Mouse (Mus musculus) myocyte (in vitro differentiated cells): ENCODE measurements at regions not wholly inside any gene's neighbourhood (a gene's known extent, or its start where the extent isn't known, plus 50 kb on each side); places are given as distances from the start of the nearest gene placed in this dataset.

Experiments
- H3K27me3 ChIP-seq: one replicate; pipeline ENCODE4 v1.6.1; 2011; ENCODE audit not compliant: control insufficient read depth, insufficient read depth, insufficient read length
- H3K36me3 ChIP-seq: one replicate; pipeline ENCODE4 v1.6.1; 2011; ENCODE audit not compliant: control insufficient read depth, insufficient read depth
- H3K4me2 ChIP-seq: one replicate; pipeline ENCODE4 v1.6.1; 2011; ENCODE audit warnings: low read depth, control low read depth
- H3K4me3 ChIP-seq: one replicate; pipeline ENCODE4 v1.5.1; 2011; ENCODE audit warnings: mild to moderate bottlenecking, control low read depth, moderate library complexity
- H3K79me2 ChIP-seq: one replicate; pipeline ENCODE4 v1.6.1; 2011; ENCODE audit not compliant: control insufficient read depth, insufficient read depth
- H3ac ChIP-seq: one replicate; pipeline ENCODE4 v1.6.1; 2011; ENCODE audit not compliant: control insufficient read depth, insufficient read length
- CEBPB ChIP-seq: IDR thresholded peaks from 2 replicates; pipeline ENCODE4 v1.6.1; 2011; ENCODE audit warnings: mild to moderate bottlenecking, moderate library complexity; ENCODE audit not compliant: poor library complexity, insufficient read depth, severe bottlenecking
- E2F4 ChIP-seq: IDR thresholded peaks from one replicate; pipeline ENCODE4 v1.6.1; 2011; ENCODE audit warnings: mild to moderate bottlenecking, control low read depth, moderate library complexity; ENCODE audit not compliant: insufficient read depth
- MAX ChIP-seq: IDR thresholded peaks from one replicate; pipeline ENCODE4 v1.6.1; 2011; ENCODE audit warnings: low read depth, mild to moderate bottlenecking, control low read depth
- MYOD1 ChIP-seq, 3 experiments: IDR thresholded peaks; one replicate each; pipeline ENCODE4 v1.6.1; 2011; ENCODE audit warnings: control low read depth in 2 of 3, low read depth in 2 of 3, mild to moderate bottlenecking in 2 of 3, moderate library complexity in 1 of 3; ENCODE audit not compliant: insufficient read length in 2 of 3, control insufficient read depth in 1 of 3
- MYOG ChIP-seq, 3 experiments: IDR thresholded peaks; one replicate each; pipeline ENCODE4 v1.6.1; 2011; ENCODE audit warnings: control low read depth in 2 of 3, low read depth in 2 of 3, mild to moderate bottlenecking in 2 of 3; ENCODE audit not compliant: insufficient read length in 2 of 3, control insufficient read depth in 1 of 3, insufficient read depth in 1 of 3
- POLR2A ChIP-seq: IDR thresholded peaks from one replicate; pipeline ENCODE4 v1.6.1; 2011; ENCODE audit warnings: low read depth, mild to moderate bottlenecking, control low read depth, moderate library complexity; ENCODE audit not compliant: insufficient read length
- POLR2AphosphoS2 ChIP-seq: IDR thresholded peaks from one replicate; pipeline ENCODE4 v1.6.1; 2011; ENCODE audit warnings: low read depth, control low read depth; ENCODE audit not compliant: insufficient read length
- REST ChIP-seq: IDR thresholded peaks from one replicate; pipeline ENCODE4 v1.6.1; 2011; ENCODE audit warnings: mild to moderate bottlenecking, control low read depth, moderate library complexity; ENCODE audit not compliant: insufficient read depth, insufficient read length
- SRF ChIP-seq: IDR thresholded peaks from one replicate; pipeline ENCODE4 v1.6.1; 2011; ENCODE audit warnings: low read depth; ENCODE audit not compliant: control insufficient read depth, insufficient read length
- TCF12 ChIP-seq: IDR thresholded peaks from one replicate; pipeline ENCODE4 v1.6.1; 2011; ENCODE audit warnings: mild to moderate bottlenecking, control low read depth; ENCODE audit not compliant: poor library complexity, insufficient read depth, severe bottlenecking
- TCF3 ChIP-seq: IDR thresholded peaks from one replicate; pipeline ENCODE4 v1.6.1; 2011; ENCODE audit warnings: low read depth, control low read depth; ENCODE audit not compliant: insufficient read length
- USF1 ChIP-seq: IDR thresholded peaks from one replicate; pipeline ENCODE4 v1.6.1; 2011; ENCODE audit warnings: low read depth, mild to moderate bottlenecking, control low read depth, moderate library complexity

GRCm38 (mm10) chr3:149305440-149305839, 315.1 kb upstream of the Adgrl2 start:
- TF ChIP-seq SRF (no peak), MYOG (IDR thresholded peaks at IDR 0.05; ENCODE audit: control insufficient read depth in 1 of 3, insufficient read depth in 1 of 3, insufficient read length in 2 of 3, low read depth in 2 of 3) (no peak), TCF12 (no peak), POLR2A (no peak), MAX (no peak), TCF3 (no peak), REST (no peak), E2F4 (no peak), USF1 (no peak), MYOD1 (IDR thresholded peaks at IDR 0.05; ENCODE audit: control insufficient read depth in 1 of 3, insufficient read length in 2 of 3, low read depth in 2 of 3) (no peak), CEBPB (no peak), POLR2AphosphoS2 (no peak)
- Histone ChIP-seq H3K27me3 (no peaks in the 10 kb centered on the region), H3K79me2 (no peaks in the 10 kb centered on the region), H3ac (no peak overlapping the region), H3K4me2 (no peak overlapping the region), H3K4me3 (no peak overlapping the region), H3K36me3 (no peaks in the 10 kb centered on the region)

- Histone ChIP-seq H3K79me2 (no peaks in the 10 kb centered on the region), H3K4me3 (no peak overlapping the region), H3K4me2 (no peak overlapping the region), H3K27me3 (no peaks in the 10 kb centered on the region), H3ac (no peak overlapping the region), H3K36me3 (no peaks in the 10 kb centered on the region)
- TF ChIP-seq E2F4 (no peak), TCF12 (no peak), SRF (no peak), USF1 (no peak), POLR2A (no peak), MYOG (IDR thresholded peaks at IDR 0.05; ENCODE audit: control insufficient read depth in 1 of 3, insufficient read depth in 1 of 3, insufficient read length in 2 of 3, low read depth in 2 of 3) (no peak), MYOD1 (IDR thresholded peaks at IDR 0.05; ENCODE audit: control insufficient read depth in 1 of 3, insufficient read length in 2 of 3, low read depth in 2 of 3) (no peak), MAX (no peak), CEBPB (no peak), POLR2AphosphoS2 (no peak), TCF3 (no peak), REST (no peak)
Observed at GRCm38 (mm10) chr3:149305011-149305413, 314.7 kb upstream of the Adgrl2 start.

- H3K27me3 ChIP-seq, result no peaks in the 10 kb centered on the region
- H3ac ChIP-seq, result no peak overlapping the region
- no peak overlapping the region for H3K4me3 ChIP-seq
- no peaks in the 10 kb centered on the region for H3K36me3 ChIP-seq
- no peak overlapping the region for H3K4me2 ChIP-seq
- TF ChIP-seq REST (no peak), MYOG (IDR thresholded peaks at IDR 0.05; ENCODE audit: control insufficient read depth in 1 of 3, insufficient read depth in 1 of 3, insufficient read length in 2 of 3, low read depth in 2 of 3) (no peak), SRF (no peak), POLR2AphosphoS2 (no peak), MYOD1 (IDR thresholded peaks at IDR 0.05; ENCODE audit: control insufficient read depth in 1 of 3, insufficient read length in 2 of 3, low read depth in 2 of 3) (no peak), TCF3 (no peak), E2F4 (no peak), POLR2A (no peak), USF1 (no peak), TCF12 (no peak), CEBPB (no peak), MAX (no peak)
- no peaks in the 10 kb centered on the region for H3K79me2 ChIP-seq
Observed at GRCm38 (mm10) chr3:149303418-149303817, 313.1 kb upstream of the Adgrl2 start.

GRCm38 (mm10) chr3:149300002-149300401, 309.6 kb upstream of the Adgrl2 start:
- no peak overlapping the region for H3K4me2 ChIP-seq
- H3K79me2 ChIP-seq, result no peaks in the 10 kb centered on the region
- no peaks in the 10 kb centered on the region for H3K27me3 ChIP-seq
- no peak overlapping the region for H3K4me3 ChIP-seq
- TF ChIP-seq REST (no peak), MYOG (IDR thresholded peaks at IDR 0.05; ENCODE audit: control insufficient read depth in 1 of 3, insufficient read depth in 1 of 3, insufficient read length in 2 of 3, low read depth in 2 of 3) (no peak), TCF3 (no peak), E2F4 (no peak), TCF12 (no peak), MYOD1 (IDR thresholded peaks at IDR 0.05; ENCODE audit: control insufficient read depth in 1 of 3, insufficient read length in 2 of 3, low read depth in 2 of 3) (no peak), POLR2A (no peak), SRF (no peak), USF1 (no peak)
- no peaks in the 10 kb centered on the region for H3K36me3 ChIP-seq
- no peak overlapping the region for H3ac ChIP-seq

- no peak overlapping the region for H3ac ChIP-seq
- no peak overlapping the region for H3K4me2 ChIP-seq
- no peaks in the 10 kb centered on the region for H3K36me3 ChIP-seq
- H3K79me2 ChIP-seq, result no peaks in the 10 kb centered on the region
- TF ChIP-seq POLR2AphosphoS2, result no peak
- TF ChIP-seq MYOG (IDR thresholded peaks at IDR 0.05; ENCODE audit: control insufficient read depth in 1 of 3, insufficient read depth in 1 of 3, insufficient read length in 2 of 3, low read depth in 2 of 3), result no peak
- no peak for TF ChIP-seq MYOD1 (IDR thresholded peaks at IDR 0.05; ENCODE audit: control insufficient read depth in 1 of 3, insufficient read length in 2 of 3, low read depth in 2 of 3)
- TF ChIP-seq SRF, result no peak
- TF ChIP-seq CEBPB, result no peak
- TF ChIP-seq POLR2A, result no peak
- no peak for TF ChIP-seq TCF3
- no peak for TF ChIP-seq E2F4
- no peak for TF ChIP-seq REST
- TF ChIP-seq USF1, result no peak
- TF ChIP-seq TCF12, result no peak
- no peak overlapping the region for H3K4me3 ChIP-seq
- H3K27me3 ChIP-seq, result no peaks in the 10 kb centered on the region
Observed at GRCm38 (mm10) chr3:149296419-149296962, 306.1 kb upstream of the Adgrl2 start.
